Mouse (Mus musculus) mouse embryonic stem cell (cell line): ENCODE data around the gene Clca4b.
"Not testable (repeated sequence)": the region's sequence is repeated elsewhere in the genome, so short reads cannot be mapped to it uniquely, and the experiment has no call there.

Experiments used
- in situ Hi-C, 2 experiments: fragments of 300-500 bp; cut with MboI; formaldehyde crosslinking; loops; 1 replicate in 1 of 2; 3 replicates in 1 of 2; pipeline ENCODE4 v1.14.3; 2019 to 2020; ENCODE audit warnings: low sequenced_read_pairs in 2 of 2, low pct_unique_long_range_greater_than_20kb in 1 of 2, mixed read lengths in 1 of 2; ENCODE audit not compliant: unreplicated experiment in 1 of 2

Gene Clca4b

DNA sequence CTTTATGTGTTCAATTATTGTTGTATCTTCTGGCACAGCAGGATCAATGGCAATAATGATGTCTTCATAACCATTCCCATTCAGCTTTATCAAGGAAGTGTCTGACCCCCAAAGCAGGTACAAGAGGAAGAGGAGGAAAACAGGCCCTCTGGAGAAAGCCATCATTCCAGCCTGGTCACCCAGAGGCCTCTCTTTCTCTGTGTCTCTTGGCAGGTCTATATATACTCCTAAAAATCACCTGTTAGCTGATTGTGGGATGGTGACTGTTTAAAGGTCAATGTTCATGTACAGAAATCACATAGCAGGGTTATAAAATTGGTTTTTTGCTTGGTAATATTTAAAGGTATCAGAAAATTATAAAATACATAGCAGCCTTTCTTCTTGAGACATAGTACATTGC, at the start of gene Clca4b:
Clca4b (minus strand) TSS at position 195 of the 400 bp plus-strand sequence.
- in situ Hi-C loops: no loop called here

DNA sequence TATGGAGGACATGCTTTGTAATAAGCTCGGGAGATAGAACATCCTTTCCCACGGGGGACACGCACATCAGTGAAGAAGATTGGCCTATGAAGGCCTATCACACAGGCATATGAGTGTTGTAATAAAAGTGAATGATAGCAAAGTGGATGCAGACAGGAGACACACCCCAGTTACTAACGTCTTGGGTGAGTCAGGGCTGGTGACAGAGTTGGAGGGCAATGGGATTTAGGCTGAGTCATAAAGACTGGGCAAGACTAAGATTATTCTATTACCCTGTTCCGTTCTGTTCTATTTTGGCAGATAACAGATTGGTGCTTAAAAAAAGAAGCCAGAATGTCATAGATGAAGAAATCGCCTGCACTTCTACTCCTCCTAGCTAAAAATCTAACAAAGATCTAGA, 48.2 kb upstream of the Clca4b start:
- in situ Hi-C loops: no loop called here

DNA sequence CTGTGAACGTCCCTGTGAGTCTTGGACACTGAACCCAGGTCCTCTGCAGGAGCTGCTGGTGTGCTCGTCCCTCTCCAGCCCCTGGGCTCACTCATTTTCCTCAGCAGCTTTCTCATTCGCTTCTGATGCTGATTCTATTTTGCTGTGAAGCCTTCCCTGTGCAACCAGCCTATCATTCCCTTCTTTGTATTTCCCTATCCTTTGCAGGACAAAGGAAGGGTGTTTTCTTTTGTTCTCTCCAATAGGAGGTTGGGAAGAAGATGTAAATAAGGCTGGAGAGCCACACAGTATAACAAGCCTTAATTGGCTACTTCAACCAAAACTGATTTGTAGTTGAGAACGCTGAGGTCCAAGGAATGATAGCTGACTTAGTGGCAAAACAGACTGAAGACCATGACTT, 45.3 kb upstream of the Clca4b start:
- in situ Hi-C loops: no loop called here

DNA sequence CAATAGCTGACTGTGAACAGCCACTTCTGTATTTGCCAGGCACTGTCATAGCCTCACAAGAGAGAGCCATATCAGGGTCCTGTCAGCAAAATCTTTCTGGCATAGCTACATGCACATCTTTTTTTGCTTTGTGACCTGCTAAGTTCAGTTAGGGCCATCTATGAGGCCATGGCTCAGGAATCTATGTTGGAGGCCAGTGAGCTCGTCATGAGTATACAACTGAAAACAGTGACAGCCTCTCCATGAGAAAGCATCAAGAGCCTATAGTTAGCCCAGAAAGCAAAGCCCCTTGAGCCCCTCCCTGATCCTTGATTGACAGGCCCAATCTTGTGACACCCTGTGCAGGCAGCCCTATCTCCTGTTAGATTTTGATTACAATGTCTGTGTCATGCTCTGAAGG, 43.8 kb upstream of the Clca4b start:
- in situ Hi-C loops: no loop called here

DNA sequence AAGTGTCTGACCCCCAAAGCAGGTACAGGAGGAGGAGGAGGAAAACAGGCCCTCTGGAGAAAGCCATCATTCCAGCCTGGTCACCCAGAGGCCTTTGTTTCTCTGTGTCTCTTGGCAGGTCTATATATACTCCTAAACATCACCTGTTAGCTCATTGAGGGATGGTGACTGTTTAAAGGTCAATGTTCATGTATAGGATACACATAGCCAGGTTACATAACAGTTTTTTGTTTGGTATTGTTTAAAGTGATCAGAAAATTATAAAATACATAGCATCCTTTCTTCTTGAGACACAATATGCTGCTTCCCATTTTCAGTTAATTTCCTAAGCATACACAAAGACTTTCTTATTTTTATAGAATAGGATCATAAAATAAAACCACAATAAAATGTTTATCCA, 42.6 kb upstream of the Clca4b start, which contains the start of gene Clca4a:
Clca4a (minus strand) TSS at position 101 of the 400 bp plus-strand sequence.
- in situ Hi-C loops: no loop called here

DNA sequence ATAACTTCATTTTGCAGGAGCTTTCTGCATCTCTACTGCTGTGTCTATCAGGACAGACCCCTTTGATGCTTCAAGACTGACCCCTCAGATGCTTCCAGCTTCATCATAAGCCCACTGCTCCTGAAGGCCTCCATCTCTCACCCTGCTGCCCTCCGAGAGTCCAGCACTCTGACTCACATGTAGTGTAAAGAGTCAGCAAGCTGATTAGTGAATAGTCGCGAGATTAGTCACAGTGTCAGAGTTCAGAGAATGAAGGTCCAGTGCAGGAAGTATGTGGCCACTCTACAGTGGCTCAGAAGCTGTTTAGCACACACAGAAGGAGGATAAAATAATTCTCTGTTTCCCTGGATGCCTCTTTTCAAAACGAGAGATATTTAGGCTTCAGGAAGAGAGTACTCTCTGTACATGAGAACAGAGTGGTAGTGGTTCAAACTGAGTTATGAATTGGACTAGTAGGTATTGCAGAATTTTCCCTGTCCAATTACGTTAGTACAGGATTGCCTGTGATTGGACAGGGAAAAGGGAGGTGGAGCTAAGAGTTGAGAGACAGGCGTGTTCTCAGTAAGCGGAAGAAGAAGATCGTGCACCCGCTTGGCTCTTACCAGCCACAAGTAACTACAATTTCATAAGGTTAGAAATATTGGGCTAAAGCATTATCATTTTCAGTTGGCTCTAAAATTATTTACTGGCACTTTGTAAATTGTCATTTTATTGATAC, 39.4 kb upstream of the Clca4b start:
- in situ Hi-C loops: no loop called here

DNA sequence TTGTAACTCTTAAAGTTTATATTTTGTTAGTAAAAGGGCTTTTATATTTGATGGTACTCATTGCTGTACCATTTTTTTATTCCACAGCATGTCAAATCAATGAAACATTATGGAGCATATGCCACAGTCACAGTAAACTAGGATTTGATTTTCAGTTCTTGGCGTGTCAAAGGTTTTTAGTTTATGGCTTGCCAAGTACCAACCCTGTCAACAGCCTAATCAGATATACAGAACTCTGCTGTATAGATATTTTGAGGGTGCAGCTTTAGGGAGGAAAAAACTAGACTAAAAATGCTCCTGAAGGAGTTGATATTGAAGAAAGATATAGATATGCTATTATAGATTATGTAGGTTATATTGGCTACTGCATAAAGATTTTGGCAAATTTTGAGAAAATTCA, 37.4 kb upstream of the Clca4b start:
- in situ Hi-C loops: no loop called here

DNA sequence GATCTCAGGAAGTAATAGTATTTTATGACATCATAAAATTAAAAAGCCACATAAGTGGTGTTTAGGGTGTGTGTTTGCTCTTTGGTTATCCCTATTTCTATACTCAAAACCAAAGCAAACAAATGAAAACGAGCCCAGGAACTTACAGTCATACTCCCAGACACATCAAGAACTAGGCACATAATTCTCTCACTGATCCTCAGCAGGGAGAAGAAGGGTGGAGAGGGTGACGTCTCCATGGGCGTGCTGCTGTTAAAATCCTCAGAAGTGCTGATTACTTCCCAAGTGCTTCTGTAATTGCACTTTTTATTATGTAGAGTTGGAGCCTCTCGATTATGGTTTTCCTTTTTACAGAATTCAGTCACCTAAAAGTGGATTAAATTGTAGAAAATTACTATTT, 33.7 kb upstream of the Clca4b start:
- in situ Hi-C loops: no loop called here

DNA sequence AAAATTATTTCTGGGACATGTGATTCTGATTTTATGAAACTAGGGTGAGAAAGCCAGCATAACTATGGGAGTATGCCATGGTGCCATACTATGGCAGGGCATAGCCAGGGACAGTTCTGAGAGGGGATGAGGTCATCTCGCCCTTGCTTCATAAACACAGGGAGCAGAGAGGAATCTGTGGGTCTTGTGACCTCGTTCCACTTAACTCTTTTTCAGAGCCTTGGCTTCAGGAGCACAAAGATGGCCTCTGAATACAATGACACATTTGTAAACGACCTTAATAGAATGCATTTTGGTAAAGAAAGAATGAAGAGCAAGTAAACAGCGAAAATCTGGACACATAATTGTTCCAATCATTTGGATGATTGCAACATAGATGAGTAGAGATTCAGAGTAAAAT, 18.5 kb upstream of the Clca4b start:
- in situ Hi-C loops: no loop called here

DNA sequence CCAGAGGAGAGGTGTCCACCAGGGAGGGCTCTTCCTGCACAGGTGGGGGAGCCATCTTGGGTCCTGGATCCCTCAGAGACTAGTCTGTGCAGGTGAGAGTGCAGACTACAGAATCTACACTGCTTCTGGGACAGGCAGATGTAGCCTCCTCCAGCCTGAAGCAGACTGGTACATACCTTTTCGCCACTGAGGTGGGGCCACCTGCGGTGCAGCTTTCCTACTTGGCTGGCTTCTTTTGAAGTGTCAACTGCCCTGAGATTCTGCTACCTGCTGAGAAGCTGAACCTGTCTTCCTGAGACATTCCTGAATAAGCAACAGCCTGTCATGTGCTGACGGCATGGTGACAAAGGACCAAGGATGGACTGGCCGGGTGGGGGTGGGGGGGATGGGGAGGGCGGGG, 15.0 kb upstream of the Clca4b start:
- in situ Hi-C loops: not testable (repeated sequence)

DNA sequence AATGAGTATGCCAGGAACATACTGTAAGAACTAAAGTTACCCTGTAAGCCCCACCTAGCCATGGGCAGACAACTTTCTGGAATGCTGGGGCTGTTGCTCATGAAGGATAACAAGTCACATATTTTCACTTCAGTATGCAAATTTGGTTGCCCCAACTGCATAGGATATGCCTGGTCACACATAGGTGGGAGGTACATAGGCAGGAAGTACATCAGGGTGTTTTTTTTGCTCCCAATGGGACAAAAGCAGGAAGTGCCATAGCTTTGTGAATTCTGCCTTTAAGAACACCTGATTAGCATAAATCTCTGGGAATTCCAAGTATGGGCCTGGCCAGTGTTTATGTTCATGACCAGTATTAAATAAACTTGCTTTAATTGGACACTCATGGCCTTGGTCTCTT, 1.3 kb upstream of the Clca4b start:
- in situ Hi-C loops: not testable (repeated sequence)

DNA sequence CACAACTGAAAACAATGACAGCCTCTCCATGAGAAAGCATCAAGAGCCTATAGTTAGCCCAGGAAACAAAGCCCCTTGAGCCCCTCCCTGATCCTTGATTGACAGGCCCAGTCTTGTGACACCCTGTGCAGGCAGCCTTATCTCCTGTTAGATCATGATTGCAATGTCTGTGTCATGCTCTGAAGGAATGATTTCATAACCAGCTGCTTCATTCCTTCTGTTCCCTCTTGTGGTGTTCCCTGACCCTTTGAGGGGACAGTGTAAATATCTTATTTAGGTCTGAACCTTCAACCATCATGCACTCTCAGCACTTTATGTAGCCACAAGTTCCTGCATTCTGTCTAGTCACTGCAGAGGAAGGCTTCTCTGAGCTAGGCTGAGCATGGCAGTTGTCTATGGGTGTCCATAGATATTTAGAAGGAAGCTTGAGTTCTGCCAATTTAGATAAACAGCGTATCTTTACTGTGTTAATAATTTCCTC, 722 bp upstream of the Clca4b start:
- in situ Hi-C loops: no loop called here

DNA sequence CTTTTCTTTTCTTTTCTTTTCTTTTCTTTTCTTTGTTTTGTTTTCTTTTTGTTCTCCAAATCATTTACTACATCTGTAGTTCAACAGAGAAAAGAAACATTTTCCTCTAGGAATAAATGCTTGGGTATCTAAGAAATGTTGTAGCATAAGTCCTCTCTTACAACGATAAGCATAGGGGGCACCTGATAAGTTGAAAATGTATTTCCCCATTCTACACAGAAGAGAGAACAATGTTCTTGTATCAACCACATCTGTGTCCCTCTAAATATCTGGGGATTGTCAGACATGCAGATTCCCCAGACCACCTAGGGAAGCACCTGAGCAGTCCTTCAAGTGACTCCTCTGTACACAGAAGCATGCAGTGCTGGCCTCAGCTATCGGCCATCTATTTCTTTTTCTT, 18.3 kb downstream of the Clca4b start:
- in situ Hi-C loops: no loop called here

DNA sequence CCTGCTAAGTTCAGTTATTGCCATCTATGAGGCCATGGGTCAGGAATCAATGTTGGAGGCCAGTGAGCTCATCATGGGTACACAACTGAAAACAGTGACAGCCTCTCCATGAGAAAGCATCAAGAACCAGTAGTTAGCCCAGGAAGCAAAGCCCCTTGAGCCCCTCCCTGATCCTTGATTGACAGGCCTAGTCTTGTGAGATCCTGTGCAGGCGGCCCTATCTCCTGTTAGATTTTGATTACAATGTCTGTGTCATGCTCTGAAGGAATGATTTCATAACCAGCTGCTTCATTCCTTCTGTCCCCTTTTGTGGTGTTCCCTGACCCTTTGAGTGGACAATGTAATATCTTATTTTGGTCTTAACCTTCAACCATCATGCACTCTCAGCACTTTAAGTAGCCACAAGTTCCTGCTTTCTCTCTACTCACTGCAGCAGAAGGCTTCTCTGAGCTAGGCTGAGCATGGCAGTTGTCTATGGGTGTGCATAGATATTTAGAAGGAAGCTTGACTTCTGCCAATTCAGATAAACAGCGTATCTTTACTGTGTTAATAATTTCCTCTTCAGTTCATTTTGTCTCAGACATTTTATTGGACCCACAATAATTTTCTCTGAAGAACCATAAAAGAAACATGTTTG, 35.2 kb downstream of the Clca4b start:
- in situ Hi-C loops: no loop called here

DNA sequence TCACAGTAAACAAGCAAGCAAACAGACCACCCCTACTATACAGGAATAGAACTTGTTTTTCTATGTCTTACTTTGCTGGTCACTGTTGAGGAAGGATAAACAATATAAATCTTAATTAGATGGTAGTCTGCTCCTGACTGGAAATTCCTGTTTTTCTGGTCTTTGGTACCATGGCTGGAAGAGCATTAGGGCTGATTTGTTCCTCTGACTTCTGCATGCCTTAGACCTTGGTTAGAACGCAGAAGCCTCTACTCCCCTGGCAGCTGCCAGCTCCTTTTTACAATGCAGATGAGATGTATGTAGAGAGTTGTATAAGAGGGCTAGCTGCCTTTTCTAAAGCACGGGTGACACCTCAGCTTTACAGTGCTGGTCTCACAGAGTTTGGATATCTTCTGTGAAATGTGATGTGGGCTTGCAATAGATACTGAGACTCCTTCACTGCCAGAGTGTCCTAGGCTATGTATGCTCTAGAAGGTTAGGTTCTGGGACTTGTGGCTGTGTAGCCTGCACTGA, 42.0 kb downstream of the Clca4b start:
- in situ Hi-C loops: no loop called here

DNA sequence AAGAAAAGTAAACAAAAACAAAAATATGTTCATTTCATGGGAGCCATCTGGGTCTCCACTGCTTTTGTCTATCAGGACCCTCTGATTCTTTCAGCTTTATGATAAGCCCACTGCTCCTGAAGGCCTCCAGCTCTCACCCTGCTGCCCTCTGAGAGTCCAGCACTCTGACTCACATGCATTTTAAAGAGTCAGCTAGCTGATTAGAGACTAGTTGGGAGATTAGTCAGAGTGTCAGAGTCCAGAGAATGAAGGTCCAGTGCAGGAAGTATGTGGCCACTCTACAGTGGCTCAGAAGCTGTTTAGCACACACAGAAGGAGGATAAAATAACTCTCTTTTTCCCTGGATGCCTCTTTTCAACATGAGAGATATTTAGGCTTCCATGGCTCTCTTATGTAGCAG, 45.4 kb downstream of the Clca4b start:
- in situ Hi-C loops: no loop called here

DNA sequence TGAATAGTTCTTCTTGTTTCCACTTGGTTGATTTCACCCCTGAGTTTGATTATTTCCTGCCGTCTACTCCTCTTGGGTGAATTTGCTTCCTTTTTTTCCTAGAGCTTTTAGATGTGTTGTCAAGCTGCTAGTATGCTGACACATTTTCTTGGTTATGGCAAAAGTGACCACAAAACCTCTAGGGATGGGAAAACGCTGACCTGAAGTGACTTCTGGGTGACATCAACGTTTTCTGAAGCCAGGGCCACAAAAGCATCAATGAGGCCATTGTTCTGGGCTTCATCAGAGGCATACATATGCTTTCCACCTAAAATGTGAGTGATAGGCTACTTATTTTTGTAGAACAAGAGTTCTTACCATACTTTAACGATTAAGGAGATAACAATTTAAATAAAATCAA, 60.3 kb downstream of the Clca4b start:
- in situ Hi-C loops: not testable (repeated sequence)
